Mouse (Mus musculus) lung, adult 18-20 months (tissue): ENCODE measurements around the gene Celf3.
A peak's percentile ranks its signal among the peaks of the same experiment; 100 is the strongest.

Experiments
- DNase-seq, 2 experiments: peaks; one replicate each; pipeline ENCODE4 v3.0.0; 2022; ENCODE audit warnings: mixed read lengths in 2 of 2

The Celf3 gene

GRCm38 (mm10) chr3:94480291-94480884 lies 2.3 kb downstream of the Celf3 start, which contains the start of gene Riiad1:
TSS of gene Riiad1 (minus strand) at chr3:94480341.
- DNase-seq = no peak

GRCm38 (mm10) chr3:94481429-94481828 lies 3.3 kb downstream of the Celf3 start:
- no peak for DNase-seq

GRCm38 (mm10) chr3:94482764-94483385 lies 4.8 kb downstream of the Celf3 start:
- DNase-seq = peak; percentile 67 to 77

GRCm38 (mm10) chr3:94483790-94484439 lies 5.8 kb downstream of the Celf3 start:
- peak in 1 of 2 experiments; percentile 17 for DNase-seq

GRCm38 (mm10) chr3:94485922-94486321 lies 7.8 kb downstream of the Celf3 start:
- DNase-seq = no peak

- DNase-seq = no peak
These were observed 9.5 kb downstream of the Celf3 start for GRCm38 (mm10) chr3:94487581-94487980.

- no peak for DNase-seq
These were observed 19.1 kb downstream of the Celf3 start for GRCm38 (mm10) chr3:94497162-94497561.

- DNase-seq = peak in 1 of 2 experiments; percentile 30
These were observed 24.1 kb downstream of the Celf3 start for GRCm38 (mm10) chr3:94502243-94502642.

GRCm38 (mm10) chr3:94506664-94507063 lies 28.6 kb downstream of the Celf3 start:
- DNase-seq = no peak

- DNase-seq = no peak
These were observed 48.6 kb downstream of the Celf3 start for GRCm38 (mm10) chr3:94526731-94527130.

- DNase-seq = peak; percentile 40 to 57
These were observed 55.9 kb downstream of the Celf3 start for GRCm38 (mm10) chr3:94533968-94534367.

- DNase-seq = no peak
These were observed 59.1 kb downstream of the Celf3 start for GRCm38 (mm10) chr3:94537187-94537586.
